10 mouse cellular contexts compared by ENCODE assay signal in the genomic region with DNA sequence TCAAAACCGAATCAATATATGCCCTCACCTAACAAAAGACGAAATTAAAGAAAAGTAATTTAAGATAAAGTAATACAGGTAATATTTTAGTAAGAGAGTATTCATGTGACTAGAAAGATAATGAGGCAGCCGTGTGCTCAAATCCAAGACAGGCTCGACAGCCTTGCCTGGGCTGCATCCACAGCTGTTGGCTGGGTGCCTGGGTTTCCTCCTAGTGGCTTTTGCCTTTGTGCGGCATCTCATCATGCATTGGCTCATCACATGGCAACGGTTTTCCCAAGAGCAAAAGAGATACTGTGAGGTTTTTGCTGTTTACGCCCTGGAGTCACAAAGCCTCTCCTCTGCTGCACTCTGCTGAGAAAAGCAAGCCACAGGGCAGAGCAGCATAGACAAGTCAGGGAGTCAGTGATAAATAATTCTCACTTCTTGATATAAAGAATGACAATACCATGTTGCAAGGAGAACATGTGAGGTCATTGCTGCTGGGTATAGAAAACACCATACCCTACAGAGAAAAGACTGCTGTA.
DNase-seq lines count a peak whose midpoint lies in the region; ATAC-seq and TF ChIP-seq lines count a peak whose summit lies in the region.
"Had no signal": no experiment of that assay in that cellular context is flagged by ENCODE, and none has a peak within 500 bp of the region (broad histone marks: within the 10 kb centered on the region; RNA-seq: fewer than 3 reads in every experiment).

No protein-coding gene starts in this region.

- H3K4me2 ChIP-seq in lung, embryonic 14.5 days = no peak overlapping the region
- no peak overlapping the region for H3K4me2 ChIP-seq in midbrain, postnatal 0 days (ENCODE audit: low read depth, low read length, poor library complexity, severe bottlenecking)
- H3K4me2 ChIP-seq in intestine, postnatal 0 days (replicated peaks; ENCODE audit: low read depth) = no peak overlapping the region
- H3K4me2 ChIP-seq: limb, embryonic 15.5 days had no signal

- H3K9me3 ChIP-seq in lung, embryonic 14.5 days (ENCODE audit: low read depth, low read length) = no peaks in the 10 kb centered on the region
- no peaks in the 10 kb centered on the region for H3K9me3 ChIP-seq in midbrain, postnatal 0 days (ENCODE audit: low read length)
- no peaks in the 10 kb centered on the region for H3K9me3 ChIP-seq in intestine, postnatal 0 days (ENCODE audit: control insufficient read depth)
- H3K9me3 ChIP-seq: limb, embryonic 15.5 days had no signal

- 65% methylated on average over 7 of the region's 7 CpGs for WGBS in lung, embryonic 14.5 days
- 59% methylated on average over 7 of the region's 7 CpGs for WGBS in midbrain, postnatal 0 days
- 75% methylated on average over 7 of the region's 7 CpGs for WGBS in intestine, postnatal 0 days

- H3K4me1 ChIP-seq in lung, embryonic 14.5 days (ENCODE audit: insufficient read depth) = no peaks in the 10 kb centered on the region
- H3K4me1 ChIP-seq in midbrain, postnatal 0 days (ENCODE audit: insufficient read depth, low read length) = 0 out of 2 replicates have a peak, but pooled peaks cover 4% of the 10 kb centered on the region
- H3K4me1 ChIP-seq in intestine, postnatal 0 days (replicated peaks; ENCODE audit: control insufficient read depth, insufficient read depth, low read length) = no peaks in the 10 kb centered on the region
- H3K4me1 ChIP-seq: limb, embryonic 15.5 days had no signal

- ATAC-seq in lung, embryonic 14.5 days (ENCODE audit: insufficient read depth) = no peak
- peak; percentile 73 for ATAC-seq in midbrain, postnatal 0 days (ENCODE audit: low FRiP score)
- ATAC-seq in intestine, postnatal 0 days = no peak

- no peaks in the 10 kb centered on the region for H3K36me3 ChIP-seq in lung, embryonic 14.5 days (ENCODE audit: insufficient read depth)
- no peaks in the 10 kb centered on the region for H3K36me3 ChIP-seq in midbrain, postnatal 0 days (ENCODE audit: insufficient read depth, low read length)
- H3K36me3 ChIP-seq in intestine, postnatal 0 days (ENCODE audit: control insufficient read depth, insufficient read depth) = no peaks in the 10 kb centered on the region
- H3K36me3 ChIP-seq: limb, embryonic 15.5 days had no signal

- H3K9ac ChIP-seq in lung, embryonic 14.5 days = no peak overlapping the region
- H3K9ac ChIP-seq in midbrain, postnatal 0 days (replicated peaks; ENCODE audit: low read length, poor library complexity, severe bottlenecking) = no peak overlapping the region
- no peak overlapping the region for H3K9ac ChIP-seq in intestine, postnatal 0 days (ENCODE audit: low read depth, low read length)
- H3K9ac ChIP-seq: limb, embryonic 15.5 days had no signal

- H3K27me3 ChIP-seq in lung, embryonic 14.5 days (ENCODE audit: insufficient read depth, low read length) = no peaks in the 10 kb centered on the region
- H3K27me3 ChIP-seq in midbrain, postnatal 0 days (ENCODE audit: insufficient read depth, low read length) = no peaks in the 10 kb centered on the region
- H3K27me3 ChIP-seq in intestine, postnatal 0 days (replicated peaks; ENCODE audit: control insufficient read depth, insufficient read depth, low read length) = no peaks in the 10 kb centered on the region
- H3K27me3 ChIP-seq: limb, embryonic 15.5 days had no signal

- TF ChIP-seq CTCF in lung, embryonic 14.5 days (IDR thresholded peaks at IDR 0.05; ENCODE audit: low read depth) = no peak
- no peak; the same call in none of the 2 replicates for TF ChIP-seq CTCF in midbrain, postnatal 0 days (IDR thresholded peaks at IDR 0.05)
- TF ChIP-seq CTCF in intestine, postnatal 0 days (IDR thresholded peaks at IDR 0.05; ENCODE audit: low read depth) = no peak

- peak; percentile 13 to 16 for DNase-seq in cerebellum, adult 18-20 months
- no peak for DNase-seq in cerebellum, adult 8-10 months
- peak; percentile 40 for DNase-seq in lung, embryonic 14.5 days
- no peak for DNase-seq in lung, postnatal 14 days
- peak; percentile 64 to 84 for DNase-seq in cerebellum, postnatal 14 days
- DNase-seq in midbrain, postnatal 0 days (ENCODE audit: low spot score) = peak; percentile 85
- DNase-seq in kidney, postnatal 14 days = no peak
- DNase-seq: kidney, adult 11 months had no signal

- H3K4me3 ChIP-seq in lung, embryonic 14.5 days (ENCODE audit: low read depth, low read length) = no peak overlapping the region
- H3K4me3 ChIP-seq in midbrain, postnatal 0 days (ENCODE audit: low read depth, low read length) = no peak overlapping the region
- no peak overlapping the region for H3K4me3 ChIP-seq in intestine, postnatal 0 days (ENCODE audit: low read depth, low read length)
- H3K4me3 ChIP-seq: limb, embryonic 15.5 days had no signal

- H3K27ac ChIP-seq in lung, embryonic 14.5 days (ENCODE audit: low read depth) = no peak overlapping the region
- no peak overlapping the region for H3K27ac ChIP-seq in midbrain, postnatal 0 days (ENCODE audit: low read depth, low read length)
- H3K27ac ChIP-seq in intestine, postnatal 0 days (ENCODE audit: low read depth, low read length) = no peak overlapping the region
- H3K27ac ChIP-seq: limb, embryonic 15.5 days had no signal

Comparison
In these comparisons a context has a peak if more than half of its experiments do, and no peak if none do; other contexts are left out.
1. DNase-seq: peak in cerebellum, adult 18-20 months (2 of 2), lung, embryonic 14.5 days (single experiment), cerebellum, postnatal 14 days (2 of 2) and midbrain, postnatal 0 days (single experiment); none in cerebellum, adult 8-10 months (single experiment), lung, postnatal 14 days (single experiment) and kidney, postnatal 14 days (single experiment).